Mouse (Mus musculus): ENCODE results near the gene Npvf.
A peak's percentile ranks its signal among the peaks of the same experiment; 100 is the strongest.

GRCm38 (mm10) chr6:50678826-50679485 lies 24.7 kb upstream of the Npvf start:
- TF ChIP-seq ZC3H11A (IDR thresholded peaks at IDR 0.05; ENCODE audit: borderline replicate concordance, low read depth, low read length) (peak; percentile 96; the same call in 1 of the 2 replicates), ZNF384 (IDR thresholded peaks at IDR 0.05; ENCODE audit: low read depth, low read length) (no peak)
